Mouse (Mus musculus): Measurements from ENCODE around the gene Arhgef40. TPM values are rescaled to one million over a fixed set of nuclear protein-coding genes. Genes with fewer than 3 reads are reported as not detected.

The Arhgef40 gene
- polyA plus RNA-seq, 1 experiment from 2014 or later: 19.7 TPM

- Histone ChIP-seq H3K27me3 (no peaks in the 10 kb centered on the region), H3K4me2 (no peak overlapping the region), H3K4me3 (replicated peaks) (no peak overlapping the region), H3K9me3 (replicated peaks) (no peaks in the 10 kb centered on the region), H3K4me1 (replicated peaks) (peaks cover 12% of the 10 kb centered on the region), H3K36me3 (peaks cover 72% of the 10 kb centered on the region), H3K27ac (no peak overlapping the region), H3K9ac (no peak overlapping the region)
- WGBS (ENCODE audit: insufficient replicate concordance): 80% methylated on average over 7 of the region's 7 CpGs
- DNase-seq (no peak), ATAC-seq (ENCODE audit: low read depth) (no peak)
Observed at GRCm38 (mm10) chr14:52005141-52005540, 20.6 kb downstream of the Arhgef40 start.

DNA sequence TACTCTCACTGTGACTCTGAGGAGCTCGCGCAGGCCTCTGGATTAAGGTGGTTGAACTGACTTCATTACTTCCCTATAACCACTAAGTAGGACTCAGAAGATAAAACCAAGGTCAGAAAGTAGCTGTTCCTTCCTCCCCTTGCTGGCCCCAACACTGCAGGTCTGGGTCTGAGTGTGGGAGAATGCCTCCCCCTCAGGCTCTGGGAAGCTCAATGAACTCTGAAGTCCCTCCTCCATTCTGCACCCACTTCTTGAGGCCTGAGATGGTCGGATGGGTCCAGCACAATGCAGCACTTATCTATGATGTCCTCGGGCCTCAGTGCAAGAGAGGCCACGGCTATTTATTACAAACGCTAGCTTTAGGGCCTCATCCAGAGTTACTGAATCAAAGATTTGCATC lies 21.1 kb downstream of the Arhgef40 start:
- H3K27ac ChIP-seq: no peak overlapping the region
- no peak for ATAC-seq (ENCODE audit: low read depth)
- H3K36me3 ChIP-seq: peaks cover 70% of the 10 kb centered on the region
- peaks cover 17% of the 10 kb centered on the region for H3K4me1 ChIP-seq (replicated peaks)
- H3K4me2 ChIP-seq: no peak overlapping the region
- 74% methylated on average over 6 of the region's 6 CpGs for WGBS (ENCODE audit: insufficient replicate concordance)
- no peaks in the 10 kb centered on the region for H3K27me3 ChIP-seq
- no peak overlapping the region for H3K9ac ChIP-seq
- H3K4me3 ChIP-seq (replicated peaks): no peak overlapping the region
- H3K9me3 ChIP-seq (replicated peaks): no peaks in the 10 kb centered on the region
- no peak for DNase-seq

DNA sequence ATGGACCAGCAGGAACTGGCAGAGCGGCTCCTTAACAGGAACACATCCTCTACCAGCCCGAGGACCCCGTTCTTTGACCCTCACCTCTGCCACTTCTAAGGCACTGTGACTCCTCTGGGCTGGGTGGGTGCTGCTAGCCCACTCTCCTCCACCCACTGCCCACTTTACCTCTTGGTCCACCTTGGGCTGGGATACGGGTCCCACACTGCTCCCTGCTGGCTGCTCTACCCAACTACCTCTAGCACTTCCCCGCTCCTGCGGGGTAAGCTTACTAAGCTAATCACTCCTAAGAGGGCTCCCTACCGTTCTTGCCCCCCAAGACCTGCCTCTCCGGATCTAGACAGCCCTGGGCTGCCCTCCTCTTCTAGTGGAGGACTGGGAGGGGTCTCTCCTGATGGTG lies 21.7 kb downstream of the Arhgef40 start:
- H3K36me3 ChIP-seq: peaks cover 65% of the 10 kb centered on the region
- DNase-seq: no peak
- no peak overlapping the region for H3K4me2 ChIP-seq
- ATAC-seq (ENCODE audit: low read depth): no peak
- peaks cover 20% of the 10 kb centered on the region for H3K4me1 ChIP-seq (replicated peaks)
- WGBS (ENCODE audit: insufficient replicate concordance): 82% methylated on average over 8 of the region's 8 CpGs
- no peaks in the 10 kb centered on the region for H3K9me3 ChIP-seq (replicated peaks)
- no peak overlapping the region for H3K4me3 ChIP-seq (replicated peaks)
- no peaks in the 10 kb centered on the region for H3K27me3 ChIP-seq
- H3K9ac ChIP-seq: no peak overlapping the region
- no peak overlapping the region for H3K27ac ChIP-seq

GRCm38 (mm10) chr14:52006771-52007170 lies 22.3 kb downstream of the Arhgef40 start:
- DNase-seq (no peak), ATAC-seq (ENCODE audit: low read depth) (no peak)
- Histone ChIP-seq H3K4me1 (replicated peaks) (peaks cover 24% of the 10 kb centered on the region), H3K4me2 (no peak overlapping the region), H3K4me3 (replicated peaks) (no peak overlapping the region), H3K9ac (no peak overlapping the region), H3K27ac (no peak overlapping the region), H3K9me3 (replicated peaks) (no peaks in the 10 kb centered on the region), H3K27me3 (no peaks in the 10 kb centered on the region), H3K36me3 (peaks cover 64% of the 10 kb centered on the region)
- WGBS (ENCODE audit: insufficient replicate concordance): 90% methylated on average over 23 of the region's 23 CpGs

DNA sequence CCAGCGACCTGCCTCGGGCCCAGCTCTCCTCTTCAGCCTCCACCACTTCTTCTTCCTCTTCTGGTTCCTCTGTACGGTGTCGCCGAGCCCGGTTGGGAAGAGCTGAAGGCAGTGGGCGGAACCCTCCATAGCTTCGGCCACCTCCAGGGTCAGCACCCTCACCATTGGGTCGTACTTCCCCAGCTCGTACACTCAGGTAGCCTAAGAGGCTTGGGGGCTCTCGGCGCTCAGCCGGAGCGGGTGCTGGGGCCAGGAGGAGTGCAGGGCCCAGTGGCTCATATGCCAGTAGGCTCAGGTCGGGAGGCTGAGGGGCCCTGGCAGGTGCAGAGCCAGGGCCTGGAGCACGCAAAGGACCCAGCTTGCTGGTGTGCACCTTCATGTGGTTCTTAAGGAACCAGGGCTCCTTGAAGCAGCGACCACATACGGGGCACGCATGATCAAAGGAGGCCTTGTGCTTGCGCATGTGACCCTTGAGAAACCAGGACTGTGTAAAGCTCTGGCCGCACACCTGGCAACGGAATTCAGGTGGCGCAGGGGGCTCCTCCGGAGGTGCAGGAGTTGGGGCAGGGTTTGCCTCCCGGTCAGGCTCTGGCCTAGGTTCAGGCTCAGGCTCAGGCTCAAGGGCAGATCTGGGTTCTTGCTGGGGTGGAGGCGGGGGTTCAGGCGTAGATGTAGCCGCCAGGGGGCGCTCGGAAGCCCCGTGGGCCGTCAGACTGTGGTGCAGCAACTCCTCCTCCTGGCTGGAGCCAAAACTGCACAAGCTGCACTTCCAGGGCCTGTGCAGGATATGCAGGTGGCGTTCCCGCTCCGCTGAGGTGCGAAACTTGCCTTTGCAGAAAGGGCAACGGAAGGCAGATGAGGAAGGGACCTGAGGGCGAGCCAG lies 24.0 kb downstream of the Arhgef40 start:
- H3K9ac ChIP-seq: no peak overlapping the region
- H3K36me3 ChIP-seq: peaks cover 51% of the 10 kb centered on the region
- peak; percentile 79 for DNase-seq
- no peaks in the 10 kb centered on the region for H3K9me3 ChIP-seq (replicated peaks)
- peaks cover 26% of the 10 kb centered on the region for H3K4me1 ChIP-seq (replicated peaks)
- no peak overlapping the region for H3K27ac ChIP-seq
- peak; percentile 75 for ATAC-seq (ENCODE audit: low read depth)
- no peaks in the 10 kb centered on the region for H3K27me3 ChIP-seq
- H3K4me3 ChIP-seq (replicated peaks): no peak overlapping the region
- WGBS (ENCODE audit: insufficient replicate concordance): 50% methylated on average over 38 of the region's 38 CpGs
- 0 out of 2 replicates have a peak overlapping the region, but pooled peaks have one; percentile 6 for H3K4me2 ChIP-seq

DNA sequence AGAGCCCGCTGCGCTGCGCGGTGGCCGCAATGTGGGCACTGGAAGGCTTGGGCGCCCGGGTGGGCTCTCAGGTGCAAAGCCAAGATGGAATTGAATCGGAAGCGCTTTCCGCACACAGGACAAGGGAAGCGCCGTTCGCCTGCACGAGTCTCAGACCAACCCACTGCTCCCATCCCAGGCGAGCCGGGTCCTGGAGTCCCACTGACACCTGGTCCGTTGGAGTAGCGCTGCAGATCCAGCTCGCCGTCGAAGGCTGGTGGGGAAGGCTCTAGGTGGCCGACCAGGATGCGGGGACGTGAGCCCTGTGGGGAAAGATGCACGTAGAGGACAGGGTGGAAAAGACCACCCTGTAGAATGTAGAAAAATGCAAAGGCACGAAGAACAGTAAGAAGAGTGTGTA lies 24.8 kb downstream of the Arhgef40 start:
- no peak overlapping the region for H3K9ac ChIP-seq
- DNase-seq: no peak

GRCm38 (mm10) chr14:52009841-52010240 lies 25.3 kb downstream of the Arhgef40 start:
- 79% methylated on average over 6 of the region's 6 CpGs for WGBS (ENCODE audit: insufficient replicate concordance)
- peaks cover 34% of the 10 kb centered on the region for H3K4me1 ChIP-seq (replicated peaks)

More for the DNA sequence above, 24.8 kb downstream of the Arhgef40 start:
- 68% methylated on average over 26 of the region's 26 CpGs for WGBS (ENCODE audit: insufficient replicate concordance)
- no peak for ATAC-seq (ENCODE audit: low read depth)
- peaks cover 31% of the 10 kb centered on the region for H3K4me1 ChIP-seq (replicated peaks)
- H3K27me3 ChIP-seq: no peaks in the 10 kb centered on the region
- H3K36me3 ChIP-seq: peaks cover 43% of the 10 kb centered on the region
- 0 out of 2 replicates have a peak overlapping the region, but pooled peaks have one; percentile 6 for H3K4me2 ChIP-seq
- H3K9me3 ChIP-seq (replicated peaks): no peaks in the 10 kb centered on the region
- no peak overlapping the region for H3K4me3 ChIP-seq (replicated peaks)
- H3K27ac ChIP-seq: no peak overlapping the region

DNA sequence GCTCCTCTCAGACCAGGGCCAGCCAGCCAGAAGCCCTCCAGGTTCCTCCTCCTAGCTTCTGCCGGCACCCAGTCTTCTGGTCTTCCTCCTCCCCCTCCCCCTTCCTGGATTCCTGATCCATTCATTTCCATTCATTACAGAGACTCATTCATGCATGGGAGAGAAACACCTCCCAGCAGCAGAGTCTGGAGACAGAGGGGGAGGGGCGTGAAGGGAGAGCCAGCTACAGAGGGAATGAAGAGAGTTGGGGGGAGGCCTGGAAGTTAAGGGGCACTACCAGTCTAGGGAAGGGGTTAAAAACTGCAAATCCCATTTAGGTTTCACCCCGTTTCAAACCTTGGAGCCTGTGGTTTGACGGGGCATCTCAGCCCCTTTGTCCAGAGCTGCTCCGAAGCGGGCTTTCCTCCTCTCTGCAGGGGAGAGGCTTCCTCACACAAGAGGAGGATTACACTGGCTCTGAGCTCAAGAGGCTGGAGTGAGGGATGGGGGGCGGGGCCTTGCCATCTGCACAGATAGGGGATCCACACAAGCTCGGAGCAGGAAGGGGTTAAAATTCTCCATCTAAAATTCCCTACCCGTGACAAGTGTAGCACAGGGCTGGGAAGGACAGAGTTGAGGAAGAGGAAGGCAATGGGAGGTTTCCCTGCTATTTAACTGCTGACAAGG lies 26.1 kb downstream of the Arhgef40 start:
- no peak overlapping the region for H3K4me3 ChIP-seq (replicated peaks)
- H3K4me1 ChIP-seq (replicated peaks): peaks cover 41% of the 10 kb centered on the region
- no peaks in the 10 kb centered on the region for H3K27me3 ChIP-seq
- DNase-seq (no peak), ATAC-seq (ENCODE audit: low read depth) (no peak)
- H3K9ac ChIP-seq: no peak overlapping the region
- no peaks in the 10 kb centered on the region for H3K9me3 ChIP-seq (replicated peaks)
- 37% methylated on average over 9 of the region's 9 CpGs for WGBS (ENCODE audit: insufficient replicate concordance)
- H3K4me2 ChIP-seq: no peak overlapping the region
- H3K36me3 ChIP-seq: peaks cover 32% of the 10 kb centered on the region
- H3K27ac ChIP-seq: no peak overlapping the region

More at GRCm38 (mm10) chr14:52009841-52010240, 25.3 kb downstream of the Arhgef40 start:
- Histone ChIP-seq H3K27me3 (no peaks in the 10 kb centered on the region), H3K4me3 (replicated peaks) (no peak overlapping the region), H3K4me2 (no peak overlapping the region), H3K9me3 (replicated peaks) (no peaks in the 10 kb centered on the region), H3K36me3 (peaks cover 39% of the 10 kb centered on the region), H3K27ac (no peak overlapping the region), H3K9ac (no peak overlapping the region)
- DNase-seq (no peak), ATAC-seq (ENCODE audit: low read depth) (no peak)

DNA sequence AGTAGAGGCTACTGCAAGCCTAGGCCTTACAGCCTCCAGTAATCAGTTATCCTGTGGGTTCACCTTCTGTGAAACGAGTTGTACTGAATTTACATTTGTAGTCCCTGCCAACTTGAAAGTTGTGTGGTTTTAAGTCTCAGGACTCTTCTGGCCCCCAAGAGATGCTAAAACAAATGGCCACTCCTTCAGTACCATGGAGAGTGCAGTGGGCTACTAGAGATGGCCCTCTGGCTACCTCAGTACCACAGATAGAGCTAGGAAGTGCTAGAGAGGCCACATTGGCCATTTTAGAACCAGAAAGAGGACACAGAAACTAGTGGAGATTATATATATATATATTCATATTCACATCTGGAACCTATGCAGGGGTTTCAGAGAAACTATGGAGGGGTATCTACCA lies 27.2 kb downstream of the Arhgef40 start:
- 55% methylated on average over 1 of the region's 1 CpGs for WGBS (ENCODE audit: insufficient replicate concordance)
- peaks cover 21% of the 10 kb centered on the region for H3K36me3 ChIP-seq
- peaks cover 52% of the 10 kb centered on the region for H3K4me1 ChIP-seq (replicated peaks)
- ATAC-seq (ENCODE audit: low read depth): no peak
- DNase-seq: no peak
- H3K27me3 ChIP-seq: no peaks in the 10 kb centered on the region
- no peak overlapping the region for H3K4me3 ChIP-seq (replicated peaks)
- H3K9me3 ChIP-seq (replicated peaks): no peaks in the 10 kb centered on the region
- H3K4me2 ChIP-seq: no peak overlapping the region
- no peak overlapping the region for H3K9ac ChIP-seq
- H3K27ac ChIP-seq: no peak overlapping the region

GRCm38 (mm10) chr14:52012085-52012484 lies 27.6 kb downstream of the Arhgef40 start:
- Histone ChIP-seq H3K4me3 (replicated peaks) (no peak overlapping the region), H3K4me1 (replicated peaks) (peaks cover 57% of the 10 kb centered on the region)
- WGBS (ENCODE audit: insufficient replicate concordance): 72% methylated on average over 4 of the region's 4 CpGs

DNA sequence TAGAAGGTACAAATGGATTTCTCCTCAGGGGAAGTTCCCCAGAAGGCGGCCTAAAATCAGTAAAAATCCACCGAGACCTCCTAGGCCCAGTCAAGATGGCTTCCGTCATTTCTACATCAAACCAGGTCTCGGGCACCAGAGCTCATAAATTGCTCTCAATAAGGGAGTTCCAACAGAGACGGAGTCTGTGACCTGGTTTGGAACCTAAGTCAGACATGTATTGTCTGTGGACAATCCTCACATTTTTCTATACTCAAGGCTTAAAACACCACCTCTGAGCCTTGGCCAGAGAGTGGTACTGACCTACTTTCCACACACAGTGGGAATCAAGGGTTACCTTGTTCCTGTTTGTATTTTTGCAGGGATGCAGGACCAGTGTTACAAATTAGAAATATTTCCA lies 28.0 kb downstream of the Arhgef40 start:
- no peak overlapping the region for H3K4me2 ChIP-seq
- H3K27ac ChIP-seq: no peak overlapping the region
- peaks cover 13% of the 10 kb centered on the region for H3K36me3 ChIP-seq
- no peaks in the 10 kb centered on the region for H3K27me3 ChIP-seq
- no peak overlapping the region for H3K4me3 ChIP-seq (replicated peaks)
- no peaks in the 10 kb centered on the region for H3K9me3 ChIP-seq (replicated peaks)
- peaks cover 61% of the 10 kb centered on the region for H3K4me1 ChIP-seq (replicated peaks)
- DNase-seq (no peak), ATAC-seq (ENCODE audit: low read depth) (no peak)
- 86% methylated on average over 5 of the region's 5 CpGs for WGBS (ENCODE audit: insufficient replicate concordance)
- no peak overlapping the region for H3K9ac ChIP-seq

More at GRCm38 (mm10) chr14:52012085-52012484, 27.6 kb downstream of the Arhgef40 start:
- no peak overlapping the region for H3K27ac ChIP-seq
- H3K27me3 ChIP-seq: no peaks in the 10 kb centered on the region
- DNase-seq (no peak), ATAC-seq (ENCODE audit: low read depth) (no peak)
- no peak overlapping the region for H3K9ac ChIP-seq
- H3K9me3 ChIP-seq (replicated peaks): no peaks in the 10 kb centered on the region
- no peak overlapping the region for H3K4me2 ChIP-seq
- H3K36me3 ChIP-seq: peaks cover 17% of the 10 kb centered on the region
